Mouse (Mus musculus) G1E (cell line): Measurements from ENCODE around the gene Tinf2.

Experiments used
- CTCF ChIP-seq: IDR thresholded peaks from 2 replicates; pipeline ENCODE4 v1.5.1; 2012; ENCODE audit warnings: low read depth, low read length, inconsistent platforms, mixed read lengths
- GATA1 ChIP-seq: IDR thresholded peaks from 2 replicates; pipeline ENCODE4 v1.6.1; 2012; ENCODE audit warnings: borderline replicate concordance, low read length, inconsistent platforms, mixed read lengths
- POLR2AphosphoS5 ChIP-seq: IDR thresholded peaks from 2 replicates; pipeline ENCODE4 v1.6.1; 2012; ENCODE audit warnings: low read depth, low read length, inconsistent platforms; ENCODE audit not compliant: insufficient replicate concordance

DNA sequence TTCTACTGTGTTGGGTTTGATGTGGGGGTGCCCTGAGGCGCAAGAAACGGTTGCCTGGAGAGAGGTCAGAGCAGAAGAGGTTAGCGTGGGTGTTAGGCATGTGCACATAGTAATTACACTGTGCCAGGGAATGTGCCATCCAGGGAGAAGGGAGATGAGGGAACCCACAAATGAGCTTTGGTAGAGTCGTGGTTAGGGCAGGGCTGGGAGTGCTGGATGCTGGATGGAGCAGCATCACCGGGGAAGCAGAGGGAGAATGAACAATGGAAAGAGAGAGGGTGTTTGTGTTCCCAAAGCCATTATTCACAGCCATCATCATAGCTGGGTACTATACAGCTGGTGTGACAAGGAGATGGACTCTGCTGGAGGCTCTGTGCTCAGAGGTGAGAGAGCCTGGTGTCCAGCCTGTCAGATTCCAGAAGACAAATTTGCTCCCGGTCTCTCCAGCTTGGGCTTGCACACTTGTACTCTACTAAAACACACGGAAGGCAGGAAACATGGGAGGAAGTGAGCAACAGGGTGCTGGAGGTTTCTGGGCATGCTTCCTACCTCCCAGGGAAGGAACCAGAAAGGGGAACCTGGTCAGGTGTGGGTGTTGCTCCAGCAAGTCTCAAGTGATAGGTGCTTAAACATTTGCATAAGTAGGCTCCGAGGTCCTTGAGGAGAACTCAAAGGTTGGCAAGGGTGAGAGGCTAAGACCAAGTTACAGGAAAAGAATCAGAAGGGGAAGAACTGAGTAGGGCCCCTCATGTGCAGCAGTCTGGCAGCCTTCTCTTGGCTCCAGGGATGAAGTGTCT is 46.5 kb upstream of the Tinf2 start:
- TF ChIP-seq CTCF (no peak), GATA1 (no peak), POLR2AphosphoS5 (no peak)
